Mouse (Mus musculus): ENCODE data around the gene Rps6ka2.
"Not testable (repeated sequence)": the region's sequence is repeated elsewhere in the genome, so short reads cannot be mapped to it uniquely, and the experiment has no call there.

Gene Rps6ka2

DNA sequence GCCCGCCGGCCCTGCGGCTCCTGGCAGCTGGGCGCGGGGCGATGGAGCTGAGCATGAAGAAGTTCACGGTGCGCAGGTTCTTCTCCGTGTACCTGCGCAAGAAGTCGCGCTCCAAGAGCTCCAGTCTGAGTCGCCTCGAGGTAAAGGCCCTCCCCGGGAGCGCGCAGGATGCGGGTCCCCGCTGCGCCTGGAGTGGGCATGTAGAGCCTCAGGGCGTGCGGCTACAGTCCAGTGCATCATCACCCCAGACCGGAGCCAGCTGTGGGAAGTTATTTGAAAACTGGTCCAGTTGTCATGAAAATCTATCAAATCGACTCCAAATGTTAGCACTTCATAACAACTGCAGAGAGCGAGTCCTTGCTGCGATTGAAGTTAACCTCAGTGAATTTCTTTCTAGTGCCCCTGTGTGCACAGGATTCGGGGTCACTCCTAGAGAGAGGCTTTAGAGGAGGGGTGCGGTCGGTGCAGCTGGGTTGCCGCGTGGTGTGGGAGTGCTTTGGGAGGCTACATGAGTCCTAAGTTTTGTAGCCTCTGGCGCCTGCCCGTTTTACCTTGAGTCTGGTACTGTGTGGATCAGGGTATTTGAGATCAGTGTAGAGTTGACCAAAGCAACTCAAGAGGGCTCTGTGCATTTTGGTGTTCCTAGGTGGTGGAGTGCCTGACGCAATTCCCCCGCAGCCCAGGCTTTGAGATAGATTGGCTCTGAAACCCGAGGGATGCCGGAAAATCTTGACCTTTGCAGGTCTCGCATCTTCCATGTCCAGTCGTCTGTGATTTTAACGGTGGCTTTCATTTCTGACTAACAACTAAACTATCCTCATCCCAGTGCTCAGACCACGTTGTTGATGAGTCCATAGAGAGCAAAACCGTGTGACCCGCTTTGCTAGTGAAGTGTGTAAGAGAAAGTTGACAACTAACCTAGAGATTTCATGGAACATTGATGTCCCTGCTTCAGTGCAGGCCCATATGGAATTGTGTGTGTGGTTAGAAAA, 685 bp downstream of the Rps6ka2 start:
- no peak for DNase-seq (ENCODE audit: low read depth, low spot score)

DNA sequence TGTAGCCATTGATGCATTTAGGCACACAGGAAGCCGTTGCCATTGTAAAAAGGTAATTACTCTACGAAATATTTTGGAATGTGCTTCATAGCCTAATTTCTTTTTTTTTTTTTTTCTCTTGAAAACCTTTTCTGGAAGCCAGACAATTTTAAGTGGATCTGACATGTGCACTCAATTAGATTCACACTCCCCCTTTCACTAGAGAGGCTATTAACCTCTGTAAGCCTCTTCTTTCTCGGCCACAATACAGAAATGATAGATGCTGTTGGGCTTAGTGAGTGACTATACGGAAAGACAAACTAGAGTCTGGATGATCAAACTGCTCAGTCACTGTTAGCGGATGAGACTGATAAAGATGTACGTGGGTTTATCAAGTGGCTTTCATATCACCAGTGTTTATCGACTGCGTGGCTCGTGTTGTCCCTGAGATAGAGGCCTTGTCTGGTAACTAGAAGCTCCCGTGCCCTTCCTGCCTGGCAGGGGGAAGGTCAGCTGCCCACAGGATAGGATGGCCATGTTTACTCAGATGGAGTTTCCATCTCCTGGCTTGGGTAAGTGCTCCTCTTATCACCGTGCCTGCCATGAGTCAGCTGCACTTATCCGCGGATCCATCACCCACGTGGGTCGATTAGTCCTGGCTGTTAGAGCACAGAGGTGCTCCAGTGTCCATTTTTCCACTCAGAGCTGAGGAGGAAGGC, 3.6 kb downstream of the Rps6ka2 start:
- DNase-seq (ENCODE audit: low read depth, low spot score) = no peak

DNA sequence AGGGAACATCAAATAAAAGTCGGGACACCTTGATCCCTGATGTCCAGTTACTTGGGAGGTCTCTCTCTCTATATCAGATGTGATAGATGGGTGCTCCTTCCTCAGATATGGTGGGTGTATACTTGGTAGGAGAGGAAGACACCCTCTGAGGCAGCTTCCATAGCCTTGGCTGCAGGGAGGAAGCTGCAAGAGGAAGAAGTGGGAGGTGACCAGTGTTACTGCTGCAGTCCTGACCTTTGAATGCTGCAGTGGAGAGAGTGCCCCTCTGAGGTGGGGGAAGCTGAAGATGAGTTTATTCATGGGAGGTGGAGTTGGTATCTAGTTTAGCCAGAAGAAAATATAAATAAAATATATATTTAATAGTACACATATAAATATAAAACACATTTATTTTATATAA, 5.4 kb downstream of the Rps6ka2 start:
- DNase-seq (ENCODE audit: low read depth, low spot score) = no peak

GRCm38 (mm10) chr17:7176394-7176793, 6.5 kb downstream of the Rps6ka2 start:
- DNase-seq (ENCODE audit: low read depth, low spot score) = no peak

DNA sequence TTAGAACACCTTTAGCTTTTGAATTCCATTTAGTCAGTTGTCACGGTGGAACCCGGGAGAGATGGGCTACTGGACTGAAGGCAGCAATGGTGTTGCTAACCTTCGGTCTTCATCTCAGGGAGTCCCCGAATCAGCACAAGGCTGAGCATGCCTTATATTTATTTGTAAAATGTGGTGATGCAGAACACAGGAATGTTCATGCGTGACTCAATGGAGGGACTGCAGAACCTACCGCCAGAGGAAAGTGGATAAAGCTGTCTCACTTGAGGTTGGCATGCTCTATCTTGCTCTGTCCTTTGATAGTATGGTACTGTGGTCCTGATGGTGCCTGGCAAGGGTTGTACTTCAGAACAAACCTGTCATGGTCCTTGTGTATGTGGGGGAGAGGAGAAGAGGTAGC, 8.3 kb downstream of the Rps6ka2 start:
- DNase-seq (ENCODE audit: low read depth, low spot score) = no peak

GRCm38 (mm10) chr17:7182187-7182586, 12.3 kb downstream of the Rps6ka2 start:
- no peak for DNase-seq (ENCODE audit: low read depth, low spot score)

GRCm38 (mm10) chr17:7187037-7187436, 17.1 kb downstream of the Rps6ka2 start:
- not testable (repeated sequence) for DNase-seq (ENCODE audit: low read depth, low spot score)

DNA sequence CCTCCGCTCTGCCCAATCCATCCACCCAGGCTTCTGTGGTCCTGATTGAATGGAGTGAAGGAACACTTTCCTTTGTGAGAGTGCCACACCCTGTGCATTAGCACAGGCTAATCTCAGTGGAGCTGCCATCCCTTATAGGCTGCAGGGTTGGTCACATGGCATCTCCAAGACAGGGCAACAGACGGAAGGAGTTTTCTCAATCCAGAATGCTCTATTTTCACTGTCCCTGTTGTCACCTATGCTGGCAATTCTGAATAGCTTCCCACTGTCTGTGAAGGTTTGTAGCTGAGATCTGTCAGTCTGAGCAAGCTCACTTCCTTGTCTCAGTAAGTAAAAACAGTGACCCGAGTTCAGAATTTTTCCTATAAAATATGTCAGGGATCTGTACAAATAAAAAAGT, 19.5 kb downstream of the Rps6ka2 start:
- DNase-seq (ENCODE audit: low read depth, low spot score) = no peak

DNA sequence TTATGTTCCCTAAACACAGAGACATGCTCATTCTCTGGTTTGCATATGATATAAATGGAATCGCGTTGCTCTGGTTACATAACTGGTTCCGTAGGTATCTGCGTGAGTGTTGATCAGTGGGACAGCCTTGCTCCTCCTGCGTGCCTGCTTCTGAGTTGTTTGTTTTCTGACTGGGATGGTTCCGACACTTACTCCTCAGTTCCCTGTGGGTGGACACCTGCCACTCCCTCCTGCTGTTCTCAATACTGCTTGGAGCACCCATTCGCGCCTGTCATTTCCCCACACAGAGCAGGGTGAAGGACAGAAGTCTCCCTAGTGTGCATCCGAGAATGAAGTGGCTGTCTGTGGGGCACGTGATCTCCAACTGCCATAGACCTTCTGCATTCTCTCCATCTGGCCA, 20.1 kb downstream of the Rps6ka2 start:
- no peak for DNase-seq (ENCODE audit: low read depth, low spot score)

GRCm38 (mm10) chr17:7194140-7194840, 24.4 kb downstream of the Rps6ka2 start:
- DNase-seq (ENCODE audit: low read depth, low spot score) = no peak

DNA sequence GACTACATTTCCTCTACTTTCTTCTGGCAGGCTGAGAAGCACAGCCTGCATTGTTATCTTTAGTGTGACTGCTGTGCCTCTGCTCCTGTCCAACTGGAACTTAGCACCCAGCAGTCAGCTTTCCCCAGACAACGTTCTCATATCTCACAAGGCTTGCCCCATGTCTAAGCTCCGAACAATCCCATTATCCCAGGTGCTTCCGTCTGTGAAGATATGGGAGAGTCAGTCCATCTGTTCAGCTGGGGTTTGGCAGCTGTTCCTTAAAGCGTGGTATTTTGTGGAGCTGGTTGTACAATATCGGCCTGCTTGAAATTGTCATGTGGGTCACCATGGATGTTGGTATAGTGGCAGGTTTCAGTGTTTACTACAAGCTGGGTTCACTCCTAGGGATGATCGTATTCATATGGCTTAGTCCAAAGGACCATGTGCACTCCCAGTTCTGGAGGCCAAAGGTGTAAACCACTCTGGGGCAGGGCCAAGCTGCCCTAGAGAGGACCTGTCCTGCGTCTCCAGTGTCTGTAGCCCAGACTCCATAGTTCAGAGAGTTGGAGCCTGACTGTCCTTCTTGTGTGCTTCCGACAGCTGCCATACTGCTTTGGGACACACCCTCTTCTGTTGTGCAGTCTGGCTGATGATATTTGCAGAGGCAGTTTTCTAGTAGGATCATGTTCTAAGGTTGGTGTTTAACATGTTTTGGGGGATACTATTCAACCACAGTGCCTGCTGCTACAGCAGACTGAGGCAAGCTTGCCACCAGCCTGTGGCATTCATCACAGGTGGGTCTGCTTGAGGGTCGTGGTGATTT, 27.4 kb downstream of the Rps6ka2 start:
- no peak for DNase-seq (ENCODE audit: low read depth, low spot score)

GRCm38 (mm10) chr17:7204771-7205406, 35.0 kb downstream of the Rps6ka2 start:
- DNase-seq (ENCODE audit: low read depth, low spot score) = no peak

DNA sequence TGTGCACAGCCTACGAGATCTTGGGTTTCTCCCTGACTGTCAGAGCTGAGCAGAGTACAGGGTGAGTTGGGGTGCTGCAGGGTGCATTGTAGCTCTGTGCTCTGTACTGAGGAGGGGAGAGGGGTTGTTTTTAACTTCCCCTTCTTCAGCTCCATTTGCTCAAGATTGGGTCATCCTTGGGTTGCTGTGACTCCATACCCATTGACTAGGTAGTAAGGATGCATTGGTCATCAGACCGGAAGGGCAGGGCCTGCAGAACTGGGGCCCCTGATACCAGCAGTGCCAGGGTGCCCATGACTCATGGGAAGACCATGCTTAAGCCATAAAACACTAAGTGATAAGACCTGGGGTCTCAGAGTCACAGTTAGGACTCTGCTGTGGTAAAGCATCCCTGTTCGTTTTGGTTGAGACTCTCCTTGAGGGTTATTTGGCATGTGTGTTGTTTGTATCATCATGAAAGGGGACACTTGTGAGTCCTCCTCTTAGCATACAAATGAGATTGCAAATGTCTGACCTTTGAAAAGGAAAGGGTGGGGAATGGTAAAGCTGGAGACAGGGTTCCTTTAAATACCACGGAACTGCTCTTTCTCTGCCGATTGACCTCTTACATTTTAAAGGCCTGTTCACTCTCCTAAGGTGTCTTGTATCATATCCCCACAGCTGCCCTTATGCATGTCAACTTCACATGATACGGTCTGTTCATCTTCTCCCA, 36.7 kb downstream of the Rps6ka2 start:
- DNase-seq (ENCODE audit: low read depth, low spot score) = no peak

GRCm38 (mm10) chr17:7210648-7211047, 40.7 kb downstream of the Rps6ka2 start:
- no peak for DNase-seq (ENCODE audit: low read depth, low spot score)

- no peak for DNase-seq (ENCODE audit: low read depth, low spot score)
These were observed 42.0 kb downstream of the Rps6ka2 start for GRCm38 (mm10) chr17:7211893-7212292.

GRCm38 (mm10) chr17:7213214-7213613, 43.3 kb downstream of the Rps6ka2 start:
- DNase-seq (ENCODE audit: low read depth, low spot score) = no peak

- no peak for DNase-seq (ENCODE audit: low read depth, low spot score)
These were observed 44.1 kb downstream of the Rps6ka2 start for GRCm38 (mm10) chr17:7214061-7214460.

- DNase-seq (ENCODE audit: low read depth, low spot score) = no peak
These were observed 47.9 kb downstream of the Rps6ka2 start for GRCm38 (mm10) chr17:7217791-7218329.

GRCm38 (mm10) chr17:7218396-7218795, 48.5 kb downstream of the Rps6ka2 start:
- no peak for DNase-seq (ENCODE audit: low read depth, low spot score)

All from retina, postnatal 7 days (tissue).